Mouse (Mus musculus) heart, postnatal 36 days (tissue): ENCODE results near the gene Gm47429. TPM values are rescaled to one million over a fixed set of nuclear protein-coding genes. Genes with fewer than 3 reads are reported as not detected.
A peak's percentile ranks its signal among the peaks of the same experiment; 100 is the strongest.
"Not testable (repeated sequence)": the region's sequence is repeated elsewhere in the genome, so short reads cannot be mapped to it uniquely, and the experiment has no call there.

ENCODE experiments used
- DNase-seq, 2 experiments: peaks; one replicate each; pipeline ENCODE4 v3.0.0; 2021 to 2022
- intact Hi-C: fragments of 180-260 bp; cut with DNase I; formaldehyde crosslinking; loops from one replicate; pipeline ENCODE4 v1.15.1; 2025
- total RNA-seq, 2 experiments: library from RNA; stranded (reverse); gene quantifications; 2 replicates each; pipeline ENCODE4 v1.2.3; 2021

Gene Gm47429
- total RNA-seq: not detected

GRCm38 (mm10) chr13:50443812-50444211 is at the start of gene Gm47429:
Gene Gm47429 (minus strand): TSS chr13:50443912.
- no peak for DNase-seq
- intact Hi-C loops: no loop called here

- DNase-seq, intact Hi-C loops: not testable (repeated sequence)
These were observed 44.8 kb upstream of the Gm47429 start for GRCm38 (mm10) chr13:50488510-50488909.

- DNase-seq: no peak
- intact Hi-C loops: no loop called here
These were observed 23.3 kb upstream of the Gm47429 start, which contains the start of gene Nutm2 for GRCm38 (mm10) chr13:50467007-50467406. Gene Nutm2 (plus strand): TSS chr13:50467307.

DNA sequence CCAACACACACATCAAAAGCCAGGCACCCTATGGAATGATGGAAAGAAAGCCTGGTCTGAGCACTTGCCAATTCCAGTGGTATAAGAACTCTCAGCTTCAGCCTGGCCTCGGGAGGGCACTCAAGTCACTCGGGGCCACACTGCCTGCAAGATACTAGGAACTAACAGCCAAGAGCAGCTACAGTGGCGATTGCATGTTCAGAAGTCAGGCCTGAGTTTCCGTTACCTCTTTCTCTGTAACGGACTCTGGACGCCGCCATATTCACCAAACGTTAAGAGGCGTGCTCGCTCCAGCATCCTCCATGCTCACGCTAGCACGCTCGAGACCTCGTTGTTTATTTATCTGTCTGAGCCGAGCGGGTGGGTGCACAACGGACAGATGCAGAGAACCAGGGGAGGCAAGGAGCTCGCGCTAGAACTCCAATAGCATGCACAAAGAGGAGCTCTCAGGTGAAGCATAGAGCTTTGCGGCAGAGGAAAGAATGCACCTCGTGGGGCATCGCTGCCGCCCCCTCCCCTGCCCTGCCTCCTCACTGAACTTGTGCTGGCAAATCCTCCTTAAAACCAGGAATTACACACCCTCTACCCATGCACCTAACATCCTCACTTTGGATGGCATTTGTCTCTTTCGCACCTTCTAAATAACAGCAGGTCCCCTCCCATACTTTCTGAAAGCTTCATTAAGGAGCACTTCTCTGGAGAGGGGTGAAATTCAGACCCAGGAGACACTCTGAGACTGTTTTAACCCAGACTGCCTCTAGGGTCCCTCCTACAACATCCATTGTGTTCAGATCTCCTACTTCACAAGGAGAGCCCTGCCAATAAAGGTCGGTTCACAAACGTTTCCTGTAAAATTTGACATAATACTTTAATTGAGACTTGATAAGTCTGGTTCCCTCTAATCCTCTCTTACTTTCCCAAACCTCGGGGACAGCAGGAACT is 21.2 kb upstream of the Gm47429 start:
- intact Hi-C loops: no loop called here
- DNase-seq: no peak

DNA sequence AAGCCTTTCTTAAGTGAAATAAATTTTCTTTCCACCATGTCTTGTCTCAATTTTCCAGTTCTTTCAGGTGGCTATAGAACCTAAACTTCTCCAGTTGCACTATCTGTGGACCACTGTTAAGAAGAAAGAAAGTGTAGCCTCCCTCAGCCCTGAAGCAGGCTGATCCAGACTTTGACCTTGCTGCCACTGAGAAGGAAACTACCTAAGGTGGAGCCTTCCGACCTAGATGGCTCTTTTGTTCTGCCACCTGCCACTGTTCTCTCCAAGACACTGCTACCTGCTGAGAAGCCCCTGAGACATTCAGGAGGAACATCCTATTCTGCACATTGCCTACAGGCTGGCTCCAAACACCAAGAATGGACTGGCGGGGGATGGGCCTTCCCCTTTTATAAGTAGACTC is 16.7 kb upstream of the Gm47429 start:
- intact Hi-C loops, DNase-seq: not testable (repeated sequence)

DNA sequence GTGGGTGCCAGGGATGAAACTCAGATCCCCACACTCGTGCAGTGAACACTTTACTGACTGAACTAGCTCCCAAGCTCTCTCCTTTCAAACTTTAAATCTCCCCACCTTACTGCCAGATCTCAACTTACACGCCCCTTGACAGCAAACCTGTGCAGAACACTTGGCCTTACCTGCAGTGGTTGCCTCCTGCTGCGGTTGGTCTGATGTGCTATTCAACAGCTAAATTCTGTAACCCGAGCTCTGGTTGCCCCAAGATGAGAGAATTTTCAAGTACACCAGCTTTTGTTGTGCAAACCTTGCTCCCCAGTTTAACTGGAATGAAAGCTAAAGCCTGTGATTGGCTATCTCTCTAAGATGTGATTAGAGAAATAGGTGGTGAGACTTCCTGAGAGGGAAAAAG is 9.7 kb upstream of the Gm47429 start:
- DNase-seq: no peak
- intact Hi-C loops: no loop called here

DNA sequence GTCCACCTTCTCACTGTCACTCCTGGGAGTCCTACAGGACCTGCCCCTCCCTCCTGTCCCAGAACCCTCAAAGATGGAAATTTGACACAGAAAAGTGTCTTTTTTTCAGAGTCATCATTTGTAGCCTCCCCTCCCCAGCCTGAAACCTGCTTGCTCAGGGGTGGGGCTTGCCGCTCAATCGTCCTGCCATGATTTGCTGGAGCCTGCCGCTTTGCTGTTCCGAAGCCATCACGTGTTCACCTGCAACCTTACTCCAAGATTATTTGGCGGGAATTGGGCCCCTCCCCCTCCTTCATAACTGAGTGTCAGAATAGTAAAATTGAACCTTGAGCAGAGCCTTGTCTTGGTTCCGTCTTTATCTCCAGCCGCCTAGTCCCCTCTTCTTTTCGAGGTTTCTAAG is 8.6 kb upstream of the Gm47429 start:
- intact Hi-C loops, DNase-seq: not testable (repeated sequence)

GRCm38 (mm10) chr13:50445261-50445660 is 1.5 kb upstream of the Gm47429 start:
- intact Hi-C loops: no loop called here
- DNase-seq: no peak

DNA sequence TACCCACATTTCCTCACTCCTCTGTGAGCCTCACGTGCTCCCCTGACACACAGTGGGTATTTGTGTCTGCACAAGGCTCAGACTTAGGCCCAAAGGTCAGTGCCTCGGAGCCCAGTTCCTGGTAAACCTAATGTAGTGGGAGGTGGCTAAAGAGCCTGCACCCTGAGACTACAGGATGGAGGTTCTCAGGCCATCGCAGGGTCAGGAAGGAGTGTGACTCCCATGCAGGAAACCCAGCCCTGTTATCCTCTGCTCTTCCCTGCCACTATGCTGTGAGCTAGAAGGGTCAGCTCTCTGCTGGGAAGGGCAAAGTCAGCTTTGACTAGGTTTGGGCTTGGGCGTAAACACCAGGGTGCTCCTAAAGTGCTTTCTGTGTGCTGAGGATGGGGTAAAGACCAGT is 17.0 kb downstream of the Gm47429 start:
- no peak for DNase-seq
- intact Hi-C loops: no loop called here

- intact Hi-C loops: no loop called here
These were observed 19.2 kb downstream of the Gm47429 start for GRCm38 (mm10) chr13:50424517-50424916.

DNA sequence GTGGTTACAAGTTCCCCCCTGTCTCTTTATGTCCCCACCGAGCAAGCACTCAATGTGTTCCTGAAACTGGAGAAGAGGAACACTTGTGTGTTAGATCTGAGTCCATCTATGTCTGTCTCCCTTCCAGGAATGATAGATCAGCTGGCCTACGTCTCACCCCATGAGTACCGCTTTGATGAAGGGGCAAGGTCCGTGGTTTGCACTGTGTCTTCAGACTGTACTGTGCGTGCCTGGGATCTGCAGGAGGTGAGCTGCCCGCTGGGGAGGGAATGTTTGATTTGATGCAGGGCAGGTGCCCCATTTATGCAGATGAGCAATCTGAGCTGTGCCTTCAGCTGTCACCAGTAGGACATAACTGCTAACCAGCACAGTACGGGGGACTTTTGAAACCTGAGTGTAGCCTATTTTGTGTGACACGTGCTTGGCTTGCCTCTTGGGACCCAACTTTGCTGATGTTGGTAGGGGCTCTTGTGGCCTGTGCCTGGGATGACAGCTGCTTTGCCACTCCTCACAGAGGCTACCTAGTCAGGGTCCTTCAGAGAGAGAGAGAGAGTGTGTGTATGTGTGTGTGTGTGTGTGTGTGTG is 20.0 kb downstream of the Gm47429 start:
- no peak for DNase-seq
- intact Hi-C loops: no loop called here

More at GRCm38 (mm10) chr13:50424517-50424916, 19.2 kb downstream of the Gm47429 start:
- no peak for DNase-seq

- intact Hi-C loops: no loop called here
- no peak for DNase-seq
These were observed 25.3 kb downstream of the Gm47429 start for GRCm38 (mm10) chr13:50418421-50418820.

DNA sequence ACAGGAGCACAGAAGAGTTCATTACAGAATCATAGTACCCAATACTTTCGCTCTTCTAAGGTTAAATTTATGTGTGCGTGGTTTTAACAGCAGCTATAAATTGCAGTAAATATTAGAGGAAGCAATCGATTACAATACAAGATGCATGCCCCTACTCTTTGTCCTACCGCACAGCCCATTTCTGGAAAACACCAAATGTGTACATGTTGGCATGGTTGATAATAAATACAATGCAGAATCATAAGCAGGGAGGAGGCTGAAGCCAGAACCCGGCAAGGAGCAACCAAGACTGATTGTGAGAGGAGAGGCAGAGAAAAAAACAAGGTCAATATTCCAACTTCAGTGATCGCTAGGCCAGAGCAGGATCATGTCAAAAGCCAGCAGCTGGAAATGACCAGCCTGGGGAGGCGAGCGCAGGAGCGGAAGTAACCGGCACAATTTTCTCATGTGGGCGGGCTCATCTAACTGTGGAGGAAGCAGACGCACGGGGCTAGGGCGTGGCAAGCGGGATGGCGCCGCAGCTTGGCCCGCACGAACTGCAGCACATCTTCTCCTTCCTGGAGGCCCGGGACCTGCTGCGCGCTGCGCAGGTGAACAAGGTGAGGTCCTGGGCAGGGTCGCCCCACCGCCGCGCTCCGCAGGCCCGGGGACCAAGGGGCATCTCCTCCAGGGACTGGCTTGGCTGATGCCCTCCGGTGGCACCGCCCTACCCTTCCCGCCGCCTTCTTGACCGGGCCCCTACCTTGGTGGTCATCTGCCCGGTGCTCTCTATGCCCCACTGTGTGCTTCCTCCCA is 26.1 kb downstream of the Gm47429 start, which contains the start of gene Fbxw17:
Fbxw17 (plus strand) TSS at position 476 of the 795 bp plus-strand sequence.
- intact Hi-C loops: no loop called here
- DNase-seq: peak; percentile 68 to 70

Other genes starting within 250 kb of the Gm47429 start
- gene Gm906, start 193.6 kb downstream of the Gm47429 start, total RNA-seq: not detected
- 1 to 10 TPM; 5.3 to 6.2 TPM for gene Fbxw17, start 26.0 kb downstream of the Gm47429 start, total RNA-seq
- gene Nutm2, start 23.4 kb upstream of the Gm47429 start, total RNA-seq: not detected
- not detected for gene Gm904, start 199.3 kb upstream of the Gm47429 start, total RNA-seq